Mouse (Mus musculus) heart, embryonic 14.5 days (tissue): ENCODE data around the gene Lysmd4. TPM values are rescaled to one million over a fixed set of nuclear protein-coding genes. Genes with fewer than 3 reads are reported as not detected.

Experiments
- ATAC-seq: fragments of 200-750 bp; cut with Nextera tagmentation; 2 replicates; pipeline ENCODE4 v1.8.0; 2017; ENCODE audit warnings: low read depth, moderate TSS enrichment; ENCODE audit not compliant: insufficient number of reproducible peaks, insufficient read depth, low FRiP score
- H3K27ac ChIP-seq, 2 experiments: fragments of 200-500 bp in 1 of 2; fragments of 300-500 bp in 1 of 2; sonication (generic) in 1 of 2; replicated peaks in 1 of 2; 2 replicates each; pipeline ENCODE4 v1.5.1; 2012 to 2014; ENCODE audit warnings: low read depth in 2 of 2, low read length in 2 of 2, control low read depth in 1 of 2, mild to moderate bottlenecking in 1 of 2, mixed read lengths in 1 of 2; ENCODE audit not compliant: control insufficient read depth in 1 of 2, insufficient read depth in 1 of 2
- H3K27me3 ChIP-seq: fragments of 300-500 bp; sonication (generic); 2 replicates; pipeline ENCODE4 v1.6.1; 2014; ENCODE audit warnings: mild to moderate bottlenecking, low read length, control low read depth; ENCODE audit not compliant: control insufficient read depth, insufficient read depth
- H3K36me3 ChIP-seq: fragments of 300-500 bp; sonication (generic); 2 replicates; pipeline ENCODE4 v1.6.1; 2014; ENCODE audit warnings: mild to moderate bottlenecking, control low read depth, low read length, mixed read lengths; ENCODE audit not compliant: control insufficient read depth, insufficient read depth
- H3K4me1 ChIP-seq, 2 experiments: fragments of 200-500 bp in 1 of 2; fragments of 300-500 bp in 1 of 2; sonication (generic) in 1 of 2; 2 replicates each; pipeline ENCODE4 v1.6.1; 2012 to 2014; ENCODE audit warnings: low read length in 2 of 2, control low read depth in 1 of 2, mixed read lengths in 1 of 2; ENCODE audit not compliant: control insufficient read depth in 2 of 2, insufficient read depth in 2 of 2
- H3K4me2 ChIP-seq: fragments of 300-500 bp; sonication (generic); 2 replicates; pipeline ENCODE4 v1.6.1; 2014; ENCODE audit warnings: mild to moderate bottlenecking, low read length
- H3K4me3 ChIP-seq, 2 experiments: fragments of 200-500 bp in 1 of 2; fragments of 300-500 bp in 1 of 2; sonication (generic) in 1 of 2; 2 replicates each; pipeline ENCODE4 v1.5.1; 2012 to 2014; ENCODE audit warnings: low read length in 2 of 2, mild to moderate bottlenecking in 2 of 2, control low read depth in 1 of 2, low read depth in 1 of 2, moderate library complexity in 1 of 2; ENCODE audit not compliant: control insufficient read depth in 1 of 2, insufficient read depth in 1 of 2
- H3K9ac ChIP-seq: fragments of 300-500 bp; sonication (generic); 2 replicates; pipeline ENCODE4 v1.6.1; 2014; ENCODE audit warnings: mild to moderate bottlenecking, low read length
- H3K9me3 ChIP-seq: fragments of 300-500 bp; sonication (generic); 2 replicates; pipeline ENCODE4 v1.6.1; 2016; ENCODE audit warnings: low read length, control low read depth; ENCODE audit not compliant: control insufficient read depth
- WGBS: fragments of 180-500 bp; shearing (Covaris S2); extraction: QIAGEN DNeasy Blood & Tissue Kit; methylation state at CpG from one replicate; pipeline ENCODE4 v1.1.7; 2014; 5-methylcytosine and 5-hydroxymethylcytosine counted together
- polyA plus RNA-seq: library from polyadenylated mRNA; unstranded; fragments of >200 nt; fragmentation: Nextera tagmentation; extraction: Ambion mirVana; gene quantifications from 2 replicates; pipeline ENCODE4 v1.2.1, GENCODE M21; 2014

Lysmd4 gene
- 12.3 and 13.8 TPM in 2 replicates for polyA plus RNA-seq

GRCm38 (mm10) chr7:67222220-67222862 is at the start of gene Lysmd4:
Gene Lysmd4 (plus strand): TSS chr7:67222544.
- peak within 1 kb of the TSS; percentile 25 to 38; a peak in 1 of 4 replicates for H3K27ac ChIP-seq
- WGBS: 4% methylated on average over 31 of the region's 31 CpGs

DNA sequence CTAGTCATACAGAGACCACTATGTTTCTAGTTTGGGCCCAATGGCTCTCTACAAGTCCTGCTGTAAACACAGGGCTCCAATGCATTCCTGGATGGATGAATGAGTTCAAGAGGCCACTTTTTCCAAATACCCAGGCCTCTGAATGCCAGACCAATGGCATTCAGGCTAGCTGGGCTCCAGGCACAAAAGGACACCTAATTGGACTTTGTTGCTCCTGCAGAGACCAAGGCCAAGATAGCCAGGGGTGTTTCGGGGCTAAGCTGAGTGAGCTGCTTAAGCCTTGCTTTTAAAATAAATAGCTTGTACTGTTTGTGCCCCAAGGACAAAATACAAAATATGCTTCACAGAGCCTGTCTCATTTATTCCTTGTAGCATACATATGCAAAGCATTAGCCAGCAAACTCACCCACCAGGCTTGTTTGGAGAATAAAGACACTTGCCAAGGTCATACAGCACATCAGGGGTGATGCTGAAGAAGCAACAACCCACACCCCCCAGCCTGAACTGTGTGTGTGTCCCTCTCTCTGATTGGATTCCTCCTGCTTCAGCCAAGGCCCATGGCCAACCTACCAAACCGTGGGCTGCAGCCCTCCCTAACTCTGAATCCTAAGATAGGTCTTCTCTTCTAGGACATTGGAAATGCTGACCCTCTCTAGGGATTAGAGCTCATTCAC is 48.7 kb upstream of the Lysmd4 start:
- H3K36me3 ChIP-seq: no peaks in the 10 kb centered on the region
- no peaks in the 10 kb centered on the region for H3K27me3 ChIP-seq
- no peak overlapping the region for H3K4me3 ChIP-seq
- H3K4me1 ChIP-seq: no peaks in the 10 kb centered on the region
- ATAC-seq: no peak
- no peak overlapping the region for H3K4me2 ChIP-seq
- H3K27ac ChIP-seq: no peak overlapping the region
- WGBS: 75% methylated on average over 2 of the region's 2 CpGs
- no peaks in the 10 kb centered on the region for H3K9me3 ChIP-seq
- H3K9ac ChIP-seq: no peak overlapping the region

More at GRCm38 (mm10) chr7:67222220-67222862, at the start of gene Lysmd4:
- Histone ChIP-seq H3K4me3 (peak within 1 kb of the TSS; percentile 72 to 96), H3K9ac (peak within 1 kb of the TSS; percentile 81), H3K36me3 (peaks cover 32% of the 10 kb centered on the region), H3K4me2 (peak within 1 kb of the TSS; percentile 68), H3K27me3 (no peaks in the 10 kb centered on the region), H3K4me1 (peaks cover 4 to 14% of the 10 kb centered on the region in 2 experiments; a peak in 3 of 4 replicates), H3K9me3 (no peaks in the 10 kb centered on the region)
- ATAC-seq: peak; percentile 94

- WGBS: 20% methylated on average over 4 of the region's 4 CpGs
- H3K27me3 ChIP-seq: no peaks in the 10 kb centered on the region
Observed at GRCm38 (mm10) chr7:67183786-67184185, 38.6 kb upstream of the Lysmd4 start.

DNA sequence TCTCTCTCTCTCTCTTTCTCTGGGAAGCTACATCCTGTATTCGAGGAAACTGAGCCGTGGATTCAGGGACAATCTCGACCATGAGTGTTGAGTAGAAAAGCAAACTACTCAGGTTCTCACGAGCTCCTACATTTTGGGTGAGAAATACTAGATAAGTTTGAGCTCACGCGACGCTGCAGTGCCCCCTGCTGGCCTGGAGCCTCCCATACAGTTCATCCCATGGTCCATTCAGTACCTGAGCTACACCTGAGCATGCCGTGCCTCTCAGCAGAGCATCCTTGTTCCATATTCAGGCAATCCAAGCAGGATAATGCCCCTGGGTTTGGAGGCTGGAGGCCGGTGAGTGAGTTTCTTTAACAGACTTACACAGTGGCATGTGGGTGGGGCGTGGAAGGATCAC is 22.9 kb upstream of the Lysmd4 start:
- no peak overlapping the region for H3K27ac ChIP-seq
- 15% methylated on average over 10 of the region's 10 CpGs for WGBS
- H3K4me2 ChIP-seq: no peak overlapping the region
- H3K9me3 ChIP-seq: no peaks in the 10 kb centered on the region
- no peaks in the 10 kb centered on the region for H3K27me3 ChIP-seq
- H3K4me1 ChIP-seq: no peaks in the 10 kb centered on the region
- no peaks in the 10 kb centered on the region for H3K36me3 ChIP-seq
- no peak overlapping the region for H3K9ac ChIP-seq
- ATAC-seq: no peak
- no peak overlapping the region for H3K4me3 ChIP-seq

More at GRCm38 (mm10) chr7:67183786-67184185, 38.6 kb upstream of the Lysmd4 start:
- no peak for ATAC-seq
- H3K9me3 ChIP-seq: no peaks in the 10 kb centered on the region
- no peak overlapping the region for H3K27ac ChIP-seq
- no peaks in the 10 kb centered on the region for H3K36me3 ChIP-seq
- no peak overlapping the region for H3K4me2 ChIP-seq
- no peak overlapping the region for H3K4me3 ChIP-seq
- peaks cover 0 to 2% of the 10 kb centered on the region in 2 experiments; a peak in 1 of 4 replicates for H3K4me1 ChIP-seq
- H3K9ac ChIP-seq: no peak overlapping the region

DNA sequence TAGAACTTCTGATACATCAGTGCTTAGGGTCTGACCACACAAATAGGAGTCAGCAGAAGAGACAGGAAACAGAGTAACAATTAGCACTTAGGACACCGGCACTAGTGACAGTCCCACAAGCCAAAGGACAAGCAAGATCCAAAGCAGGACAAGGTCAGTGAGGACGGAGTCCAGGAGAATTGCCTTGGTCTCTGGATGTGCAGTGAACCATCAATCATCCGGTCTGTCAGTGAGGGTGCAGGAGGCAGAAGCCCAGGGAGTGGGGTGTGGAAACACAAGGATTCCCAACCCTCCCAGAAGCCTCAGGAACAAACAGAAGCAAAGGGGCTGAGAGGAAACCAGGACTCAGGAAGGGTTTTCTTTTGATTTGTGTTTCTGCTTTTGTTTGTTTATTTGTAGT is 18.7 kb upstream of the Lysmd4 start:
- Histone ChIP-seq H3K27ac (no peak overlapping the region), H3K4me2 (no peak overlapping the region), H3K9ac (no peak overlapping the region), H3K27me3 (no peaks in the 10 kb centered on the region), H3K9me3 (no peaks in the 10 kb centered on the region), H3K36me3 (no peaks in the 10 kb centered on the region), H3K4me3 (no peak overlapping the region), H3K4me1 (peaks cover 3 to 7% of the 10 kb centered on the region in 2 experiments; a peak in 3 of 4 replicates)
- no peak for ATAC-seq
- WGBS: 49% methylated on average over 3 of the region's 3 CpGs

- ATAC-seq: no peak
- no peak overlapping the region for H3K4me2 ChIP-seq
- H3K27me3 ChIP-seq: no peaks in the 10 kb centered on the region
- H3K27ac ChIP-seq: no peak overlapping the region
- no peaks in the 10 kb centered on the region for H3K9me3 ChIP-seq
- H3K4me3 ChIP-seq: no peak overlapping the region
- 89% methylated on average over 9 of the region's 9 CpGs for WGBS
- peaks cover 8 to 13% of the 10 kb centered on the region in 2 experiments for H3K4me1 ChIP-seq
- no peaks in the 10 kb centered on the region for H3K36me3 ChIP-seq
- no peak overlapping the region for H3K9ac ChIP-seq
Observed at GRCm38 (mm10) chr7:67205734-67206425, 16.5 kb upstream of the Lysmd4 start.

DNA sequence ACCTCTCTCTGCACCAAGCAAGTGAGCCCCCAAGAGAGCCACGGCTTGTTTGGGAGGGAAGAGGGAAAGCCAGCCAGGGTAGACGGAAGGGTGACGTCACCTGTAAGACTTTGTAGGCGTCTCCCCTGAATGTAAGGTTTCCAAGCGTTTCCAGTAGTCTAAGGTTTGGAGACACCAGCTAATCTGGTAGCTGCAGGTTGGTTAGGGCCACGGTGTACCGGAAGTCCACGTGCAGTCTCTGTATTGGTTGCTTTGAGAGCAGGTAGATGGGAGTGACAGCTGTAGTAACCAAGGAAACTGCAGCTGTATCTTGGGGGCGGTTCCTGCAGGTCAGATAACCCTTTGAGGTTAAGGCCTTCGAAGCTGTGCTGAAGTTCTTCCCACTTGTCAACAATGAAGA is 15.8 kb upstream of the Lysmd4 start:
- H3K36me3 ChIP-seq: no peaks in the 10 kb centered on the region
- no peaks in the 10 kb centered on the region for H3K9me3 ChIP-seq
- H3K27me3 ChIP-seq: no peaks in the 10 kb centered on the region
- H3K4me3 ChIP-seq: no peak overlapping the region
- H3K4me2 ChIP-seq: no peak overlapping the region
- peaks cover 8 to 18% of the 10 kb centered on the region in 2 experiments for H3K4me1 ChIP-seq
- no peak overlapping the region for H3K9ac ChIP-seq
- no peak overlapping the region for H3K27ac ChIP-seq
- 53% methylated on average over 10 of the region's 10 CpGs for WGBS
- no peak for ATAC-seq
